Mouse (Mus musculus): ENCODE data around the gene Brca1.

- TF ChIP-seq CTCF (IDR thresholded peaks at IDR 0.05; ENCODE audit: low read depth, low read length), result no peak
- TF ChIP-seq GATA1 (IDR thresholded peaks at IDR 0.05; ENCODE audit: borderline replicate concordance, low read length), result no peak
- no peak for TF ChIP-seq GATA2 (IDR thresholded peaks at IDR 0.05; ENCODE audit: borderline replicate concordance, low read depth, low read length)
- no peak for TF ChIP-seq TAL1 (conservative IDR thresholded peaks at IDR 0.05; ENCODE audit: low read depth, low read length)
- no peak for TF ChIP-seq POLR2AphosphoS5 (IDR thresholded peaks at IDR 0.05; ENCODE audit: insufficient replicate concordance, low read depth, low read length)
Measured at GRCm38 (mm10) chr11:101470206-101470605, 81.5 kb downstream of the Brca1 start.
